Mouse (Mus musculus) left cerebral cortex, postnatal 4 days (tissue): Measurements from ENCODE around the gene Zic5. TPM values are rescaled to one million over a fixed set of nuclear protein-coding genes. Genes with fewer than 3 reads are reported as not detected.

Experiments used
- DNase-seq: peaks from one replicate; pipeline ENCODE4 v3.0.0-alpha.2; 2022
- intact Hi-C: fragments of 180-260 bp; cut with DNase I; formaldehyde crosslinking; loops from one replicate; pipeline ENCODE4 v1.15.1; 2025
- total RNA-seq, 2 experiments: library from RNA; stranded (reverse); gene quantifications; 2 replicates each; pipeline ENCODE4 v1.2.3; 2021

Zic5 gene
- 1 to 10 TPM; 3.9 to 5.1 TPM for total RNA-seq

DNA sequence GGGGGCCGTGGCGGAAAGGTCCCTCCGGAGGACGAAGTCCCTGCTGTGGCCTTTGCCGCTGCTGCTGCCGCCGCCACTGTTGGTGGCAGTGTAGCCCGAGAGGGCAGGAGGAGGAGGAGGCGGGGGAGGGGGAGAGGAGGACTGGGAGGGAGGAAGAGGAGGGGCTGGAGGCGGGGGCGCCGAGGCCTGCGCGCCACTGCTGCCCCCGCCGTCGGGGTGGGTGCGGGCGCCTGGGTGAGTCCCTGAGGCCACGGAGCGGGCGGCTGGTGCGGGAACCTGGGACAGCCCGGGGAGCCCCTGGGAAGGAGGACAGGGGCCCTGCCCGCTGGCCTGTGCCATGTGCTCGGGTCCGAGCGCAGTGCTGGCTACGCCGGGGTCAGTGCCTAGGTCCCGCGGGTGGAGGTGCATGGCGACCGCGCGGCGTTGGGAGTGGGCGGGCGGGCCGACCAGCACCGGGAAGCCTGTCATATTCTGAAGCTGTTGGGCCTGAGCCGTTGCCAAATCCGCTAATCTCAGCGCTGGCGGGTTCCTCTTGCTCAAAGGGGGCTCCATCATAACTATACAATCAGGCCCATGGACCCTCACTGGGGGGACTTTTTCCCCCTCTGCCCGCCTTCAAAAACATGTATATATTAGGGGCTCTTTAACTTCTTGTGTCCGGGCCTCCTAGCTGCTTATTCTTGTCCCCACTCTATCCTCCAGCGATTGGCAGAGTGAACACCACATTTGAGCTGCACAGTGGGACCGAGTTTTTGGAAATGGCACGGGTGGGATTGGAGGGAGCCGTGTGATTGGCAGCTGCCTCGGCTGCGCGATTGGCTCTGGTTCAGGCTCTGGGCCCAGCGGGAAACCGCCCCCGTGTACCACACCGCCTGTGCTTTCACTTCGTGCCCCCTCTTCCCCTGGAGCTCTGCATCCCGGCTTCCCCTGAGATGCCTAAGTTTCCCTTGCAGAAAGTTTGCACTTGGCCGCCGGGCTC lies at the start of gene Zic5:
Gene Zic5 (minus strand): TSS at position 915 of the 979 bp plus-strand sequence.
- DNase-seq, result peak; percentile 97
- intact Hi-C loops, result no loop called here

GRCm38 (mm10) chr14:122513511-122514036 lies 48.1 kb upstream of the Zic5 start:
- DNase-seq, result no peak
- intact Hi-C loops, result no loop called here

- no peak for DNase-seq
- intact Hi-C loops, result no loop called here
Observed at GRCm38 (mm10) chr14:122511519-122511918, 46.0 kb upstream of the Zic5 start.

DNA sequence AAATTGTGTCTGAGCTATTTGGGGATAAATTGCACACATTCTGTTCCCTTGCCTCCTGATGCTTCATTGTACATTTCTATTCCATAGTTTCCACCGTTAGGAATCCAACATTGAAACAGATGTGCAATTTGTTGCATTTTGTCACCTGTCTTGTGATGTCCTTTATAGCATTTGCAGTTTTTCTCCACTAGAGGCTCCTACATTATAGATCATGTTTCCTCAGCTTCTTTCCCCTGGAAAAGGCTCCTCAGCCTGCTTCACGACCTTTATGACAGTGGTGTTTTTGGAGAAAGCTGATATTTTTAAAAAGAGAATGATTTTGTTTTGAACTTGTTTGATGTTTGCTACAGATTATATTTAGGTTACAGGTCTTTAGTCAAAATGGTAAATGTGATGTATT lies 43.6 kb upstream of the Zic5 start:
- intact Hi-C loops, result no loop called here
- DNase-seq, result no peak

- no peak for DNase-seq
- intact Hi-C loops, result no loop called here
Observed at GRCm38 (mm10) chr14:122492015-122492414, 26.5 kb upstream of the Zic5 start.

GRCm38 (mm10) chr14:122491521-122491920 lies 26.0 kb upstream of the Zic5 start:
- DNase-seq, result no peak
- intact Hi-C loops, result no loop called here

- DNase-seq, result peak; percentile 71
- intact Hi-C loops, result no loop called here
Observed at GRCm38 (mm10) chr14:122490441-122491328, 25.2 kb upstream of the Zic5 start, which contains the start of gene Gm10837. Gene Gm10837, plus strand, starts transcription at chr14:122490586.

- DNase-seq, result no peak
- intact Hi-C loops, result no loop called here
Observed at GRCm38 (mm10) chr14:122489686-122490414, 24.4 kb upstream of the Zic5 start.

GRCm38 (mm10) chr14:122489041-122489440 lies 23.6 kb upstream of the Zic5 start:
- intact Hi-C loops, result no loop called here
- DNase-seq, result no peak

- intact Hi-C loops, result no loop called here
- DNase-seq, result no peak
Observed at GRCm38 (mm10) chr14:122487366-122487765, 21.9 kb upstream of the Zic5 start.

DNA sequence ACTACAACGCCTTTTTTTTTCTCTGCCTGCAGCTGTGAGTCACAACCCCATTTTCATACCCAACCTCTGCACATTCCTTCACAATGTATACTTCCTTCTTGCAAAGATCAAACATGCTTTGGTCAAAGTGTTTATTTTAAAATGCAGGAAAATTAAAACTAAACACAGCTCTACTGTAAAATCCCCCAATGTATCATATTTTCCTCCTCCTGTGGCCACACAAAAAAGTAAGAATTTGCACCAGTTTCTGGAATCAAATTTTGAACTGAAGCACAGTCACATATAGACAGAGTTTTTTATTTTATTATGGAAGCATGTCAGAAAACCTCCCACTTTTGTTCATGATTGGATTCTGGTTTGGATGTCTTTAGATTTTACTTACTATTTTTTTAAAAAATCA lies 21.1 kb upstream of the Zic5 start:
- intact Hi-C loops, result no loop called here
- DNase-seq, result no peak

GRCm38 (mm10) chr14:122485635-122486181 lies 20.2 kb upstream of the Zic5 start:
- DNase-seq, result no peak

DNA sequence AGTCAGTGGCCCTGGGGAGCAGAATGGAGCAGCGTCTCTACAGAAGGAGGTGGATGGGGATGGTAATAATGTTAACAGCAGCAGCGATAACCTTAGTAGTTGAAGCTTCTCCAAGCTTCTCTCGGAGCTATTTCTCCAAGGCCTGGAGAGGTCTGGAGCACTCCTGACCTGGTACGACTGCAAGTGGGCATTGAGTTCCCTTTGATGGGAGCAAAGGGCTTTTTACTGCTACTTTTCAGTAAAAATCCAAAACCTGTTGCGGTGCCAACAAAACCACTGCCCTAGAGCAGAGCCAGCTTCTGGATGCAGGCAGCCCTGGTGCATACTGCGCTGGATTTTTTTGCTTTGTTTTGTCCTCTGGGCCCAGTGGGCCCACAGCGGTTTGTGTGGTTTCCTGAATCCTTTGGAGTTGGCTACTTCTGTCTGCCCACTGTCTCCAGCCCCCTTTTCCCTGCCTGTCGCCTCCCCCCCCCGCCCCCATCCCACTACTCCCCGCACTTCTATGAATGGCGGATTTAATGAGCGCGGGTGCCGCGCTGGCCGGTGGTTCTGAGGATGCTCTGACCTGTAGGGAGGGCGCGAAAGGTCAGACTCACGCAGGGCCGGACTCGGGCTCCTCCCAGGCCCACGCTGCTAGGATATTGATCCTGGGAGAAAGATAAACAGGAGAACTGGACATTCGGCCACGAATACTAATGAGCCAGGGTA lies 19.5 kb upstream of the Zic5 start:
- peak; percentile 66 for DNase-seq
- intact Hi-C loops, result loop anchor here (5.0 kb wide), 1 partner anchor 392 kb away; no protein-coding TSS in a partner anchor

More at GRCm38 (mm10) chr14:122485635-122486181, 20.2 kb upstream of the Zic5 start:
- intact Hi-C loops, result no loop called here

DNA sequence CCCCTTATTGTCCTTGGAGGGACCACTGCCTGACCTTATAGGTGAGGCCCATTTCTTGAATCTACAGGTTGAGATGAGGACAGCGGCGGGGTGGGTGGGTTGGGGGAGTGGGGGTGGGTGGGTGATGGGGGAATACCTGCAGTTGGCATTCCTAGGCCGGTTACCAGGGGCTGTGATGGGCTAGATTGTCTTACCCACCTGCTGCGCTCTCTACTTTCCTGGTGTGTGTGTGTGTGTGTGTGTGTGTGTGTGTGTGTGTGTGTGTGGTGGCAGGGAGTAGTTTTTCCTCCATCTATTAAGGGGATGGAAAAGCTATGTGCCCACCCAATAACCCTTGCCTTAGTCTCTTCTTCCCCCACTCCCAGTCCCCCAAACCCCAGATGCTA lies 19.0 kb upstream of the Zic5 start:
- intact Hi-C loops, result loop anchor here (5.0 kb wide), 1 partner anchor 393 kb away; no protein-coding TSS in a partner anchor

DNA sequence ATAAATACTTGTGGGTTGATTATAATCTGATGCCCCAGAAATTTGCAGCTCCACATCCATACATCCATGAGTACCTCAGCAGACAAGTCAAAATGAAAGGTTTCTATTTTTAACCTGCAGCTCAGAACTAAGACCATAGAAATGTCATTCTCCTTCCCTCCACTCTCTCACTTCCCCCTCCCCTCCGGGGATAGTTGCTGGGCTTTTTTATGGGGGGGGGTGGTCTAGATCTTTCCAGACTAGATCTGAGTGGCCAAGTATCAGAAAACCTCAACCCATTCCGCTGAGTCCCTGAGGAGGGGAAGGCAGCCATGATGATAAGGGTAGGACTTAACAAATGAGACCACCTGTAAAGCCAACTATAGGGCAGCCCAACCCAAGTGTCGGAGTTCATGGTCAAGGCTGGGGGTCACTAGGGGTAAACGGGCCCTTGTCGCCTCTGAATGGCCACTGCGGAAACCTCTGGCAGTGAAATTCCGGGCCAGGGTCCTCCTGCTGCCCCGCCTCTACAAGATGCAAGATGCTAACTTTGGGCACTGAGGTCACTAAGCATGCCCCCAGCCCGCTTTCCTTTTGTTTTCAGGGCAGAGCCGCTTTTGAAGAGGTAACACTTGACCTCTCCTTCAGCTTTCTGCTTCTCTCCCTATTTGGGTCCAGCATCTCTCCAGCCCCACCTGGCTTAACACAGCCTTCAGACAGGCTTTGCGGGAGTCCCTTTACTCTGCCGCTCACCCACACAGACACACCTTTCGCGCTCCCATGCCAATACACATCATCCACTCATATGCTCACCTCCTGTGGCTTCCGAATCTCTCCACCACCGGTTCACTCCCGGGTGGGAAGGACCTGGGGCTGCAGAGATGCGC lies 18.3 kb upstream of the Zic5 start:
- intact Hi-C loops, result loop anchor here (5.0 kb wide), 1 partner anchor 394 kb away; no protein-coding TSS in a partner anchor
- DNase-seq, result peak; percentile 45

More for the DNA sequence above, 19.0 kb upstream of the Zic5 start:
- no peak for DNase-seq

DNA sequence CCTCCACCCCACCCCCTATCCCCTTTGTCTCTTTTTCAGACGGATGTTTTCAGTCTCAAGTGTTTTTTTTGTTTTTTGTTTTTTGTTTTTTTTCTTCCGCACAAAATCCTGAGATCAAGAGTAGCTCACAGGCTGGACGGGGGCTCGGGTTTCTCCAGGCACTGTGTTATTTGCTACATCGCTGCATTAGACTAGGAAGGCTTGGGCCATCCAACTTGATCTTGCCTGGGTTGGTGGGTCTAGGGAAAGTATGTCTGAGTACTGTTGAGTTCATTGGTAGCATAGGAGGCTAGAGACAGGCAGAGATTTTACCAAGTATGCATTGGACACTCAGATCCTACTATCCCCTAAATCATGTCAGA lies 17.5 kb upstream of the Zic5 start:
- intact Hi-C loops, result loop anchor here (5.0 kb wide), 1 partner anchor 394 kb away; no protein-coding TSS in a partner anchor
- DNase-seq, result no peak

- intact Hi-C loops, result loop anchor here (5.0 kb wide), 1 partner anchor 395 kb away; no protein-coding TSS in a partner anchor
- peak; percentile 51 for DNase-seq
Observed at GRCm38 (mm10) chr14:122482081-122483023, 16.9 kb upstream of the Zic5 start.
